Mouse (Mus musculus): ENCODE results near the gene Cybb. TPM values are rescaled to one million over a fixed set of nuclear protein-coding genes. Genes with fewer than 3 reads are reported as not detected.
"Not testable (repeated sequence)": the region's sequence is repeated elsewhere in the genome, so short reads cannot be mapped to it uniquely, and the experiment has no call there.

The Cybb gene
- total RNA-seq (2014; fragmentation: Nextera tagmentation): 0.83 TPM in 1 of 2 replicates, not detected in the other
- 0.05 TPM in 1 of 2 replicates, not detected in the other for total RNA-seq (2017)
- 0.01 and 0.05 TPM in 2 replicates for polyA plus RNA-seq (2012)

- Histone ChIP-seq H3K9me3 (replicated peaks) (no peaks in the 10 kb centered on the region), H3K36me3 (replicated peaks) (no peaks in the 10 kb centered on the region), H3K4me3 (ENCODE audit: low read depth, low read length) (no peak within 1 kb of the TSS), H3K4me1 (ENCODE audit: insufficient read depth, low read depth, low read length) (no peaks in the 10 kb centered on the region), H3K27me3 (ENCODE audit: insufficient read depth, low read length) (no peaks in the 10 kb centered on the region)
- no peak for ATAC-seq (ENCODE audit: extremely low read depth, insufficient number of reproducible peaks, low FRiP score, poor library complexity, severe bottlenecking)
- no peak for DNase-seq (ENCODE audit: low spot score)
- no peak for TF ChIP-seq CTCF (IDR thresholded peaks at IDR 0.05; ENCODE audit: low read depth, low read length)
Observed at GRCm38 (mm10) chrX:9487671-9488070, at the start of gene Cybb. TSS of gene Cybb (minus strand) at chrX:9487771.

DNA sequence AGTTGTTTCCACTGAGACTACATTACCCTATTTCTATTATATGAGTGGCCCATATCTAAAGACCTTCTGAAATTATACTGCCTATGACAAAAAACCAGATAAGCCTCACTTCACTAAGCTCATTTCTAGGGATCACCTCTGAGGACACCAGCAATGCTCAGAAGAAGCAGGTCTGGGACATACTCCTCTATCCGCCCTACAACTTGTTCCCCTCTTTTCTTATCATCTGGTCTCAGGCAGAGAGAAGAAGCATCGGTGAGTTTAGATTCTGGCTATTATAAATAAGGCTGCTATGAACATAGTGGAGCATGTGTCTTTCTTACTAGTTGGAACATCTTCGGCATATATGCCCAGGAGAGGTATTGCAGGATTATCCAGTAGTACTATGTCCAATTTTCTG, 49.3 kb upstream of the Cybb start:
- DNase-seq (ENCODE audit: low spot score) (no peak), ATAC-seq (ENCODE audit: extremely low read depth, insufficient number of reproducible peaks, low FRiP score, poor library complexity, severe bottlenecking) (0 out of 2 replicates have a peak, but pooled peaks have one; percentile 28)
- Histone ChIP-seq H3K36me3 (replicated peaks) (no peaks in the 10 kb centered on the region), H3K4me3 (ENCODE audit: low read depth, low read length) (no peak overlapping the region), H3K9me3 (replicated peaks) (no peaks in the 10 kb centered on the region), H3K4me1 (ENCODE audit: insufficient read depth, low read depth, low read length) (no peaks in the 10 kb centered on the region), H3K27me3 (ENCODE audit: insufficient read depth, low read length) (no peaks in the 10 kb centered on the region)
- TF ChIP-seq GATA1 (IDR thresholded peaks at IDR 0.05; ENCODE audit: borderline replicate concordance, low read length): no peak
- no peak for TF ChIP-seq TAL1 (conservative IDR thresholded peaks at IDR 0.05; ENCODE audit: low read depth, low read length)
- TF ChIP-seq CTCF (IDR thresholded peaks at IDR 0.05; ENCODE audit: low read depth, low read length): no peak
- no peak for TF ChIP-seq GATA2 (IDR thresholded peaks at IDR 0.05; ENCODE audit: borderline replicate concordance, low read depth, low read length)
- no peak for TF ChIP-seq POLR2AphosphoS5 (IDR thresholded peaks at IDR 0.05; ENCODE audit: insufficient replicate concordance, low read depth, low read length)

- DNase-seq (ENCODE audit: low spot score): peak; percentile 0
- not testable (repeated sequence) for H3K27me3 ChIP-seq (ENCODE audit: insufficient read depth, low read length); H3K9me3 ChIP-seq (replicated peaks); H3K4me3 ChIP-seq (ENCODE audit: low read depth, low read length); H3K4me1 ChIP-seq (ENCODE audit: insufficient read depth, low read depth, low read length); H3K36me3 ChIP-seq (replicated peaks)
- ATAC-seq (ENCODE audit: extremely low read depth, insufficient number of reproducible peaks, low FRiP score, poor library complexity, severe bottlenecking): peak; percentile 45; the same call in 1 of the 2 replicates
Observed at GRCm38 (mm10) chrX:9519969-9520368, 32.4 kb upstream of the Cybb start.

DNA sequence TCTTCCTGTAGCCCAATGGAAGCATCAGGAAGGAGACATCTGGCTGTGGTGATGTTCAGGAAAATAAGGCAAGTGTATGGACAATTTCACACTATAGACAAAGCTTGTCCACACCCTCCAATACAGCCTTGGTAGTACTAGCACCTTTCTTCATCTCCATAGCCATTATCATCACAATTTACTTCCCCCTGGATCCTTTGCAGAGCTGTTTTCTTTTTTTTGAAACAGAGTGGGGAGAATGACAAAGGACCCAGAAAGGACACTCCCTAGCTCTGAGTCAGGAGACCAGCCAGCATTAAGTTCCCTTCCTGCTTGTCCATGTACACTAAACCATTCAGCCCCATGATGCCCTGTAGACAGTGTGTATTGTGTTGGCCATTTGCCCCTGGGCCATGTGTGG, 30.0 kb upstream of the Cybb start:
- H3K4me1 ChIP-seq (ENCODE audit: insufficient read depth, low read depth, low read length); H3K4me3 ChIP-seq (ENCODE audit: low read depth, low read length); ATAC-seq (ENCODE audit: extremely low read depth, insufficient number of reproducible peaks, low FRiP score, poor library complexity, severe bottlenecking); DNase-seq (ENCODE audit: low spot score); H3K36me3 ChIP-seq (replicated peaks); H3K9me3 ChIP-seq (replicated peaks); H3K27me3 ChIP-seq (ENCODE audit: insufficient read depth, low read length): not testable (repeated sequence)

DNA sequence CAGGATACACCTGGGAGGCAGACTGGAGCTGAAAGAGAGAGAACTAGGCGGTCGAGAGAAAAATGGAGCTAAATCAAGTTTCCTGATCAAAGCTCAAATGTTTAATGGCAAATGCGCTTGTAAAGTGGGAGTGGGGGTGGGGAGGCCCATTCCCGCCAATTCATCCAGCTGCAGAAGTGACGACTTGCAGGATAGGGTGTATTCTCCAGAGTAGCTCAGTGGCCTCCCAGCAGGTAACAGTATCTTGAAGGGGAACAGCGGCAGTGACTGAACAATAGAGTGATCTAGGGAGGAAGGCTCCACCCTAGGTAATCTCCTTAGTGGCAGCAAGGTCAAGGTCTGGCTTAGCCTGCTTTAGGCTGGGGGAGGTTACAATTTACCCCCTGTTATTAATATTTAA, 12.5 kb downstream of the Cybb start:
- not testable (repeated sequence) for H3K4me1 ChIP-seq (ENCODE audit: insufficient read depth, low read depth, low read length); DNase-seq (ENCODE audit: low spot score); H3K36me3 ChIP-seq (replicated peaks); H3K4me3 ChIP-seq (ENCODE audit: low read depth, low read length); ATAC-seq (ENCODE audit: extremely low read depth, insufficient number of reproducible peaks, low FRiP score, poor library complexity, severe bottlenecking); H3K27me3 ChIP-seq (ENCODE audit: insufficient read depth, low read length); H3K9me3 ChIP-seq (replicated peaks)

DNA sequence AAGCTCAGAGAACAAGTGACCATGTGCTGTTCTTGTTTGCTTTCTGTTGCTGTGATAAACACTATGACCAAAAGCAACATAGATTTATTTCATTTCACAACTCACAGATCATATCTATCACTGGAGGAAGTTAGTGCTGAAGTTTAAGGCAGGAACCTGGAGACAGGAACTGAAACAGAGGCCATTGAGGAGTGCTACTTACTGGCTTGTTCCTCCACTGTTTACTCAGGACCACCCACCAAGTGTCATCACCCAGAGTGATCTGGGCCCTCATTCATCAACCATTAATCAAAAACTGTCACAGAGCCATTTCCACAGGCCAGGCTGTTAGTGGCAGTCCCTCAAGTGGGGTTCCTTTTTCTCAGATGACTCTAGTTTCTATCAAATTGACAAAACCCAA, 13.1 kb downstream of the Cybb start:
- Histone ChIP-seq H3K9me3 (replicated peaks) (no peaks in the 10 kb centered on the region), H3K27me3 (ENCODE audit: insufficient read depth, low read length) (no peaks in the 10 kb centered on the region), H3K4me3 (ENCODE audit: low read depth, low read length) (no peak overlapping the region), H3K4me1 (ENCODE audit: insufficient read depth, low read depth, low read length) (no peaks in the 10 kb centered on the region), H3K36me3 (replicated peaks) (no peaks in the 10 kb centered on the region)
- no peak for DNase-seq (ENCODE audit: low spot score)
- no peak for ATAC-seq (ENCODE audit: extremely low read depth, insufficient number of reproducible peaks, low FRiP score, poor library complexity, severe bottlenecking)
- TF ChIP-seq TAL1 (conservative IDR thresholded peaks at IDR 0.05; ENCODE audit: low read depth, low read length) (no peak), GATA2 (IDR thresholded peaks at IDR 0.05; ENCODE audit: borderline replicate concordance, low read depth, low read length) (no peak), GATA1 (IDR thresholded peaks at IDR 0.05; ENCODE audit: borderline replicate concordance, low read length) (no peak), CTCF (IDR thresholded peaks at IDR 0.05; ENCODE audit: low read depth, low read length) (no peak), POLR2AphosphoS5 (IDR thresholded peaks at IDR 0.05; ENCODE audit: insufficient replicate concordance, low read depth, low read length) (no peak)

GRCm38 (mm10) chrX:9473768-9474167, 13.8 kb downstream of the Cybb start:
- no peaks in the 10 kb centered on the region for H3K27me3 ChIP-seq (ENCODE audit: insufficient read depth, low read length)
- no peak for DNase-seq (ENCODE audit: low spot score)
- no peaks in the 10 kb centered on the region for H3K9me3 ChIP-seq (replicated peaks)
- no peak for TF ChIP-seq GATA2 (IDR thresholded peaks at IDR 0.05; ENCODE audit: borderline replicate concordance, low read depth, low read length)
- no peak for TF ChIP-seq GATA1 (IDR thresholded peaks at IDR 0.05; ENCODE audit: borderline replicate concordance, low read length)
- TF ChIP-seq POLR2AphosphoS5 (IDR thresholded peaks at IDR 0.05; ENCODE audit: insufficient replicate concordance, low read depth, low read length): no peak
- no peak for TF ChIP-seq TAL1 (conservative IDR thresholded peaks at IDR 0.05; ENCODE audit: low read depth, low read length)
- TF ChIP-seq CTCF (IDR thresholded peaks at IDR 0.05; ENCODE audit: low read depth, low read length): no peak
- H3K4me3 ChIP-seq (ENCODE audit: low read depth, low read length): no peak overlapping the region
- H3K4me1 ChIP-seq (ENCODE audit: insufficient read depth, low read depth, low read length): no peaks in the 10 kb centered on the region
- ATAC-seq (ENCODE audit: extremely low read depth, insufficient number of reproducible peaks, low FRiP score, poor library complexity, severe bottlenecking): no peak
- no peaks in the 10 kb centered on the region for H3K36me3 ChIP-seq (replicated peaks)

All from G1E (cell line).